ENCODE assay signal across 9 mouse cellular contexts in genomic region chr2:25500071-25500575, GRCm38 (mm10). TPM values are rescaled to one million over a fixed set of nuclear protein-coding genes. Genes with fewer than 3 reads are reported as not detected.
A peak's percentile ranks its signal among the peaks of the same experiment; 100 is the strongest.
DNase-seq lines count a peak whose midpoint lies in the region; ATAC-seq and TF ChIP-seq lines count a peak whose summit lies in the region.
"Had no signal": no experiment of that assay in that cellular context is flagged by ENCODE, and none has a peak within 500 bp of the region (broad histone marks: within the 10 kb centered on the region; RNA-seq: fewer than 3 reads in every experiment).

No protein-coding gene starts in this region.

- TF ChIP-seq POLR2A in cerebellum, adult 2 months (IDR thresholded peaks at IDR 0.05; ENCODE audit: borderline replicate concordance, insufficient read depth, low read length) = no peak

- H3ac ChIP-seq in C2C12 (ENCODE audit: control insufficient read depth, insufficient read length, low read depth) = no peak overlapping the region

- DNase-seq in cerebellum, adult 2 months = no peak
- no peak for DNase-seq in cerebellum, adult 8-10 months
- DNase-seq in forebrain, embryonic 14.5 days (ENCODE audit: low spot score) = peak; percentile 8
- DNase-seq in adrenal gland, adult 8-10 months = no peak

- no peaks in the 10 kb centered on the region for H3K27me3 ChIP-seq in cerebellum, adult 2 months (ENCODE audit: control insufficient read depth, insufficient read depth, low read length)
- H3K27me3 ChIP-seq in C2C12 (ENCODE audit: control insufficient read depth, insufficient read depth, insufficient read length) = no peaks in the 10 kb centered on the region
- no peaks in the 10 kb centered on the region for H3K27me3 ChIP-seq in forebrain, embryonic 14.5 days (replicated peaks; ENCODE audit: control insufficient read depth, insufficient read depth, low read length)
- H3K27me3 ChIP-seq in limb, embryonic 13.5 days = no peaks in the 10 kb centered on the region
- no peaks in the 10 kb centered on the region for H3K27me3 ChIP-seq in stomach, embryonic 14.5 days (ENCODE audit: control insufficient read depth, insufficient read depth, low read length)

- no peaks in the 10 kb centered on the region for H3K9me3 ChIP-seq in forebrain, embryonic 14.5 days (replicated peaks; ENCODE audit: control insufficient read depth, low read length)
- H3K9me3 ChIP-seq in limb, embryonic 13.5 days = no peaks in the 10 kb centered on the region
- no peaks in the 10 kb centered on the region for H3K9me3 ChIP-seq in stomach, embryonic 14.5 days (ENCODE audit: control insufficient read depth, low read depth, low read length)

- H3K4me3 ChIP-seq in cerebellum, adult 2 months (replicated peaks; ENCODE audit: insufficient read depth, low read depth, low read length) = peak overlapping the region; percentile 54
- peak overlapping the region; percentile 96 for H3K4me3 ChIP-seq in C2C12 (ENCODE audit: insufficient read depth, poor library complexity, severe bottlenecking)
- H3K4me3 ChIP-seq in forebrain, embryonic 14.5 days (ENCODE audit: low read depth, low read length) = peak overlapping the region; percentile 65
- peak overlapping the region; percentile 80 for H3K4me3 ChIP-seq in limb, embryonic 13.5 days
- H3K4me3 ChIP-seq in stomach, embryonic 14.5 days (ENCODE audit: low read depth, low read length) = peak overlapping the region; percentile 84

- H3K4me2 ChIP-seq in forebrain, embryonic 14.5 days (ENCODE audit: low read length) = peak overlapping the region; percentile 54
- peak overlapping the region; percentile 67 for H3K4me2 ChIP-seq in limb, embryonic 13.5 days (replicated peaks)
- peak overlapping the region; percentile 44 for H3K4me2 ChIP-seq in stomach, embryonic 14.5 days (replicated peaks; ENCODE audit: low read depth, low read length)

- TF ChIP-seq CTCF in cerebellum, adult 2 months (IDR thresholded peaks at IDR 0.05; ENCODE audit: borderline replicate concordance, insufficient read depth, low read depth, low read length) = no peak
- no peak for TF ChIP-seq CTCF in C2C12 (IDR thresholded peaks at IDR 0.05; ENCODE audit: control insufficient read depth, insufficient read depth, insufficient read length)

- peak overlapping the region; percentile 95 for H3K9ac ChIP-seq in forebrain, embryonic 14.5 days (ENCODE audit: low read length)
- H3K9ac ChIP-seq in limb, embryonic 13.5 days = peak overlapping the region; percentile 66
- H3K9ac ChIP-seq in stomach, embryonic 14.5 days (replicated peaks; ENCODE audit: low read depth, low read length) = no peak overlapping the region; the same call in 1 of the 2 replicates

- H3K27ac ChIP-seq in cerebellum, adult 2 months (ENCODE audit: insufficient read depth, low read length) = peak overlapping the region; percentile 66
- no peak overlapping the region for H3K27ac ChIP-seq in forebrain, embryonic 14.5 days (ENCODE audit: low read depth, low read length)
- H3K27ac ChIP-seq in limb, embryonic 13.5 days = peak overlapping the region; percentile 28; the same call in 1 of the 2 replicates
- peak overlapping the region; percentile 6; the same call in 1 of the 2 replicates for H3K27ac ChIP-seq in stomach, embryonic 14.5 days (ENCODE audit: low read length)

- peaks cover 9% of the 10 kb centered on the region for H3K79me3 ChIP-seq in C2C12 (ENCODE audit: low read depth)

- peaks cover 11% of the 10 kb centered on the region for H3K36me3 ChIP-seq in C2C12 (ENCODE audit: control insufficient read depth, insufficient read depth)
- peaks cover 21% of the 10 kb centered on the region for H3K36me3 ChIP-seq in forebrain, embryonic 14.5 days (ENCODE audit: control insufficient read depth, insufficient read depth, low read length)
- peaks cover 30% of the 10 kb centered on the region for H3K36me3 ChIP-seq in limb, embryonic 13.5 days
- peaks cover 11% of the 10 kb centered on the region for H3K36me3 ChIP-seq in stomach, embryonic 14.5 days (ENCODE audit: control insufficient read depth, insufficient read depth, low read length)

- ATAC-seq in forebrain, embryonic 14.5 days = peak; percentile 12
- ATAC-seq in limb, embryonic 13.5 days (ENCODE audit: low FRiP score, low read depth) = peak; percentile 28
- ATAC-seq in stomach, embryonic 14.5 days (ENCODE audit: insufficient number of reproducible peaks, insufficient read depth, low FRiP score, low read depth) = no peak
- no peak for ATAC-seq in frontal cortex, adult (ENCODE audit: low TSS enrichment)

- peaks cover 19% of the 10 kb centered on the region for H3K79me2 ChIP-seq in C2C12 (ENCODE audit: control insufficient read depth, insufficient read depth)

- WGBS in cerebellum, adult 2 months = 76% methylated on average over 6 of the region's 6 CpGs
- 72% methylated on average over 6 of the region's 6 CpGs for WGBS in forebrain, embryonic 14.5 days
- WGBS in limb, embryonic 13.5 days = 69% methylated on average over 6 of the region's 6 CpGs
- WGBS in stomach, embryonic 14.5 days = 64% methylated on average over 6 of the region's 6 CpGs

- peaks cover 17% of the 10 kb centered on the region for H3K4me1 ChIP-seq in cerebellum, adult 2 months (ENCODE audit: control insufficient read depth, insufficient read depth, low read length)
- peaks cover 8% of the 10 kb centered on the region for H3K4me1 ChIP-seq in forebrain, embryonic 14.5 days (ENCODE audit: control insufficient read depth, insufficient read depth, low read length)
- peaks cover 16% of the 10 kb centered on the region for H3K4me1 ChIP-seq in limb, embryonic 13.5 days
- peaks cover 8% of the 10 kb centered on the region for H3K4me1 ChIP-seq in stomach, embryonic 14.5 days (ENCODE audit: control insufficient read depth, insufficient read depth, low read length)

TF ChIP-seq in C2C12, 6 proteins besides CTCF, POLR2A, EP300 and RAD21:
- no peak for TF ChIP-seq CEBPB (IDR thresholded peaks at IDR 0.05; ENCODE audit: low read depth)
- TF ChIP-seq MAX (IDR thresholded peaks at IDR 0.05) = no peak
- TF ChIP-seq USF1 (IDR thresholded peaks at IDR 0.05; ENCODE audit: low read depth) = no peak
- no peak for TF ChIP-seq MYOG (IDR thresholded peaks at IDR 0.05; ENCODE audit: control insufficient read depth, extremely low read depth, insufficient read length)
- no peak for TF ChIP-seq MYOD1 (IDR thresholded peaks at IDR 0.05; ENCODE audit: control insufficient read depth, insufficient read length, low read depth)
- TF ChIP-seq FOSL1 (IDR thresholded peaks at IDR 0.05; ENCODE audit: insufficient read depth, low read length, poor library complexity, severe bottlenecking) = no peak

RNA-seq across cellular contexts. Expression of gene Fbxw5, which starts 0.4 kb away (rescaled TPM):
- 54.7 and 59.4 TPM in 2 replicates for polyA plus RNA-seq in cerebellum, adult 2 months (2012; rRNA removed)
- polyA plus RNA-seq in C2C12 (2012; fragmentation: generic; extraction: Trizol) = 35.8 TPM
- 77.9 and 102 TPM in 2 replicates for polyA plus RNA-seq in forebrain, embryonic 14.5 days (2014; fragmentation: Nextera tagmentation; extraction: Ambion mirVana)
- 69.5 and 79.7 TPM in 2 replicates for polyA plus RNA-seq in limb, embryonic 13.5 days (2015; fragmentation: Nextera tagmentation; extraction: Ambion mirVana)
- polyA plus RNA-seq in stomach, embryonic 14.5 days (2014; fragmentation: Nextera tagmentation; extraction: Ambion mirVana) = 77.5 and 79.3 TPM in 2 replicates
- 100 to 1,000 TPM in 3 of 4 experiments, 10 to 100 TPM in 1; 82.5 to 114 (median 107) TPM for total RNA-seq in adrenal gland, adult 8-10 months (2022)

RNA-seq across cellular contexts. Expression of gene C8g, which starts 1.4 kb away (rescaled TPM):
- polyA plus RNA-seq in cerebellum, adult 2 months (2012; rRNA removed) = 3.6 and 4.2 TPM in 2 replicates
- polyA plus RNA-seq in C2C12 (2012; fragmentation: generic; extraction: Trizol) = 0.32 TPM
- 4.0 and 4.1 TPM in 2 replicates for polyA plus RNA-seq in forebrain, embryonic 14.5 days (2014; fragmentation: Nextera tagmentation; extraction: Ambion mirVana)
- 5.5 and 7.2 TPM in 2 replicates for polyA plus RNA-seq in limb, embryonic 13.5 days (2015; fragmentation: Nextera tagmentation; extraction: Ambion mirVana)
- polyA plus RNA-seq in stomach, embryonic 14.5 days (2014; fragmentation: Nextera tagmentation; extraction: Ambion mirVana) = 4.8 and 7.4 TPM in 2 replicates
- 1 to 10 TPM in 3 of 4 experiments, under 1 TPM in 1; 0.70 to 2.3 (median 1.6) TPM for total RNA-seq in adrenal gland, adult 8-10 months (2022)

RNA-seq across cellular contexts. Expression of gene Lcn12, which starts 6.4 kb away (rescaled TPM):
- polyA plus RNA-seq in cerebellum, adult 2 months (2012; rRNA removed) = not detected in 2 replicates
- polyA plus RNA-seq in C2C12 (2012; fragmentation: generic; extraction: Trizol) = not detected
- polyA plus RNA-seq in forebrain, embryonic 14.5 days (2014; fragmentation: Nextera tagmentation; extraction: Ambion mirVana) = not detected in 2 replicates
- not detected in 2 replicates for polyA plus RNA-seq in limb, embryonic 13.5 days (2015; fragmentation: Nextera tagmentation; extraction: Ambion mirVana)
- not detected in 2 replicates for polyA plus RNA-seq in stomach, embryonic 14.5 days (2014; fragmentation: Nextera tagmentation; extraction: Ambion mirVana)
- total RNA-seq in adrenal gland, adult 8-10 months (2022) = not detected
- total RNA-seq: heart, postnatal 10 days had no signal

RNA-seq across cellular contexts. Expression of gene Ptgds, which starts 30.3 kb away (rescaled TPM):
- polyA plus RNA-seq in cerebellum, adult 2 months (2012; rRNA removed) = 2,130 and 2,485 TPM in 2 replicates
- polyA plus RNA-seq in C2C12 (2012; fragmentation: generic; extraction: Trizol) = not detected
- 170 and 301 TPM in 2 replicates for polyA plus RNA-seq in forebrain, embryonic 14.5 days (2014; fragmentation: Nextera tagmentation; extraction: Ambion mirVana)
- 0.80 and 2.5 TPM in 2 replicates for polyA plus RNA-seq in limb, embryonic 13.5 days (2015; fragmentation: Nextera tagmentation; extraction: Ambion mirVana)
- polyA plus RNA-seq in stomach, embryonic 14.5 days (2014; fragmentation: Nextera tagmentation; extraction: Ambion mirVana) = 5.3 and 6.4 TPM in 2 replicates
- 10 to 100 TPM in 1 of 4 experiments, 1 to 10 TPM in 3; 3.2 to 10.5 (median 4.4) TPM for total RNA-seq in adrenal gland, adult 8-10 months (2022)

RNA-seq across cellular contexts. Expression of gene Paxx, which starts 39.2 kb away (rescaled TPM):
- polyA plus RNA-seq in cerebellum, adult 2 months (2012; rRNA removed) = 196 and 230 TPM in 2 replicates
- 12.3 TPM for polyA plus RNA-seq in C2C12 (2012; fragmentation: generic; extraction: Trizol)
- polyA plus RNA-seq in forebrain, embryonic 14.5 days (2014; fragmentation: Nextera tagmentation; extraction: Ambion mirVana) = 93.2 and 101 TPM in 2 replicates
- polyA plus RNA-seq in limb, embryonic 13.5 days (2015; fragmentation: Nextera tagmentation; extraction: Ambion mirVana) = 35.0 and 37.6 TPM in 2 replicates
- 30.3 and 34.2 TPM in 2 replicates for polyA plus RNA-seq in stomach, embryonic 14.5 days (2014; fragmentation: Nextera tagmentation; extraction: Ambion mirVana)
- total RNA-seq in adrenal gland, adult 8-10 months (2022) = 10 to 100 TPM; 32.4 to 68.2 (median 43.4) TPM

Comparison
In these comparisons a context has a peak if more than half of its experiments do, and no peak if none do; other contexts are left out.
1. ATAC-seq: peak in forebrain, embryonic 14.5 days (single experiment) and limb, embryonic 13.5 days (single experiment); none in stomach, embryonic 14.5 days (single experiment) and frontal cortex, adult (single experiment).
2. Peak in every context shown above with its lines, with median percentiles within 50 percentile points of each other: H3K4me3 ChIP-seq and H3K4me2 ChIP-seq.